Mouse (Mus musculus) heart, embryonic 13.5 days (tissue): ENCODE data around the gene Shroom2. TPM values are rescaled to one million over a fixed set of nuclear protein-coding genes. Genes with fewer than 3 reads are reported as not detected.
A peak's percentile ranks its signal among the peaks of the same experiment; 100 is the strongest.
"Not testable (repeated sequence)": the region's sequence is repeated elsewhere in the genome, so short reads cannot be mapped to it uniquely, and the experiment has no call there.

Experiments
- ATAC-seq: fragments of 200-750 bp; cut with Nextera tagmentation; 2 replicates; pipeline ENCODE4 v1.8.0; 2017; ENCODE audit warnings: moderate TSS enrichment; ENCODE audit not compliant: insufficient number of reproducible peaks, low FRiP score, low TSS enrichment; ENCODE audit errors: extremely low read depth
- H3K27ac ChIP-seq: fragments of 300-500 bp; sonication (generic); replicated peaks from 2 replicates; pipeline ENCODE4 v1.5.1; 2015; ENCODE audit warnings: moderate library complexity, mild to moderate bottlenecking, inconsistent platforms
- H3K27me3 ChIP-seq: fragments of 300-500 bp; sonication (generic); replicated peaks from 2 replicates; pipeline ENCODE4 v1.6.1; 2015; ENCODE audit warnings: mild to moderate bottlenecking, inconsistent platforms
- H3K36me3 ChIP-seq: fragments of 300-500 bp; sonication (generic); 2 replicates; pipeline ENCODE4 v1.6.1; 2015; ENCODE audit warnings: mild to moderate bottlenecking, inconsistent platforms
- H3K4me1 ChIP-seq: fragments of 300-500 bp; sonication (generic); 2 replicates; pipeline ENCODE4 v1.6.1; 2015; ENCODE audit warnings: inconsistent platforms
- H3K4me2 ChIP-seq: fragments of 300-500 bp; sonication (generic); 2 replicates; pipeline ENCODE4 v1.6.1; 2015; ENCODE audit warnings: inconsistent platforms, mild to moderate bottlenecking, moderate library complexity
- H3K4me3 ChIP-seq: fragments of 300-500 bp; sonication (generic); 2 replicates; pipeline ENCODE4 v1.5.1; 2015; ENCODE audit warnings: moderate library complexity, mild to moderate bottlenecking, inconsistent platforms
- H3K9ac ChIP-seq: fragments of 300-500 bp; sonication (generic); 2 replicates; pipeline ENCODE4 v1.6.1; 2015; ENCODE audit warnings: inconsistent platforms, mild to moderate bottlenecking, moderate library complexity
- H3K9me3 ChIP-seq: fragments of 300-500 bp; sonication (generic); 2 replicates; pipeline ENCODE4 v1.6.1; 2016; ENCODE audit warnings: inconsistent platforms
- WGBS: fragments of 180-500 bp; shearing (Covaris S2); methylation state at CpG from one replicate; pipeline ENCODE4 v1.1.7; 2015; ENCODE audit warnings: mixed read lengths; 5-methylcytosine and 5-hydroxymethylcytosine counted together
- polyA plus RNA-seq: library from polyadenylated mRNA; unstranded; fragments of >200 nt; fragmentation: Nextera tagmentation; extraction: Ambion mirVana; gene quantifications from 2 replicates; pipeline ENCODE4 v1.2.1, GENCODE M21; 2015

The Shroom2 gene
- polyA plus RNA-seq, 1 experiment from 2014 or later, result 4.1 TPM

GRCm38 (mm10) chrX:152756293-152756692, 13.0 kb downstream of the Shroom2 start:
- no peak for ATAC-seq
- H3K9me3 ChIP-seq, result no peaks in the 10 kb centered on the region
- H3K36me3 ChIP-seq, result no peaks in the 10 kb centered on the region
- H3K9ac ChIP-seq, result no peak overlapping the region
- H3K27ac ChIP-seq, result no peak overlapping the region
- H3K4me2 ChIP-seq, result no peak overlapping the region
- H3K4me1 ChIP-seq, result no peaks in the 10 kb centered on the region
- 84% methylated on average over 5 of the region's 5 CpGs for WGBS
- no peak overlapping the region for H3K4me3 ChIP-seq
- H3K27me3 ChIP-seq, result no peaks in the 10 kb centered on the region

DNA sequence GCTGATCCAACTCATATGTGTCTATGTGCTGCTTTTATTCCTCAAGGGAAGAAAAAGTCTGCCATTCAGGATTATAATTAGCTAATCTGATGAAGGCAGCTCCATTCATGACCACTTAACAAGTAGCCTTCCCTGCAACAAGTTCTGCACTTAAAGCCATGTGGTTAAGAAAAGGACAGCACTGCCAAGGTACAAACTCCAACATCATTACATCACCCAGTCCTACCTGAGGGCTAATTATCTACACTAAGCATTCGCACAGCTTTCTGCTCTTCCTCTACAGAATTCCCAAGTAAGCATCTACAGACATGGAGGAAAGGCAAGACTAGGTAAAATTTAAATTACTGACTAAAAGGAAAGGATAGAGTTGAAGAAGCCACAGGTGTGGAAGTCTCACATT, 13.4 kb downstream of the Shroom2 start:
- no peak overlapping the region for H3K27ac ChIP-seq
- no peaks in the 10 kb centered on the region for H3K4me1 ChIP-seq
- H3K36me3 ChIP-seq, result no peaks in the 10 kb centered on the region
- H3K4me3 ChIP-seq, result no peak overlapping the region
- H3K9ac ChIP-seq, result no peak overlapping the region
- 86% methylated on average over 1 of the region's 1 CpGs for WGBS
- no peak for ATAC-seq
- H3K27me3 ChIP-seq, result no peaks in the 10 kb centered on the region
- H3K4me2 ChIP-seq, result no peak overlapping the region
- no peaks in the 10 kb centered on the region for H3K9me3 ChIP-seq

DNA sequence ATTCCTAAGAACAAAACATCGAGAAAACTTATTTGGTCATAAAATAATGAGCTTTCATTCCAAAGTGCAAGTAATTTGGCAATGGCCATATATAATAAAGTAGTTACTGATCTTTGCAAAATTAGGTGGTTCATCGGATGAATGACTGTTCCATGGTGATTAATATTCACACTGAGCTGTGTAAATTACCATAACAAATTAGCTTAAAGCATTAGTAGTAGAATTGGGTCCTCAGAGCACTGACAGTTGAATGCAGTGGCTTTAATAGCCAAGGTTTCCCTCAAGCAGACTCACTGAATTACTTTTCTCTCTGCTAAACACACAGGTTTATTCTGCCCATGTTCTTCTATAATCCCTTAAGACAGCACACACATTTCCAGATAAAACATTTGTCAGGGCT, 23.3 kb downstream of the Shroom2 start:
- Histone ChIP-seq H3K4me2 (no peak overlapping the region), H3K36me3 (no peaks in the 10 kb centered on the region), H3K9me3 (no peaks in the 10 kb centered on the region), H3K27me3 (0 out of 2 replicates have a peak, but pooled peaks cover 3% of the 10 kb centered on the region), H3K9ac (no peak overlapping the region), H3K4me1 (peaks cover 7% of the 10 kb centered on the region), H3K27ac (no peak overlapping the region), H3K4me3 (no peak overlapping the region)
- ATAC-seq, result no peak
- WGBS, result 82% methylated on average over 2 of the region's 2 CpGs

DNA sequence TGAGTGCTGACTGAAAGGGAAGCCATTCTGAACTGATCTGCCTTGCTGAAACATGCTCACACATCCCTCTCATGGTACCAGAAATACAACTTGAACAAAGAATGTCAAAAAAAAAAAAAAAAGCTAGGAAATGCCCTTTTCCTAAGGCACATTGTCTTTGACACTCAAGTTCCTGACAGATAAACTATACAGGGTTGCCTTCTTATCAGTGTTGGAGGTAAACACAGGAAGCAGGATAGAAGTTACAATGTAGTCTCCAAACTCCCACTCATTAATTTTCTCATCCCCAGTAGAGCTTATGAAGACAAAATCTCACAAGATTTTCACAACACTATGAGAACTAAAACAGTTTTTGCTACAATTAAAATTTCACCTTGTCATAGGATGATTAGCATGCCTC, 25.6 kb downstream of the Shroom2 start:
- no peak overlapping the region for H3K4me2 ChIP-seq
- H3K9me3 ChIP-seq, result no peaks in the 10 kb centered on the region
- no peak overlapping the region for H3K4me3 ChIP-seq
- ATAC-seq, result no peak
- peak overlapping the region; percentile 42 for H3K27ac ChIP-seq
- H3K4me1 ChIP-seq, result peaks cover 17% of the 10 kb centered on the region
- no peaks in the 10 kb centered on the region for H3K36me3 ChIP-seq
- peaks cover 3% of the 10 kb centered on the region; the same call in 1 of the 2 replicates for H3K27me3 ChIP-seq
- H3K9ac ChIP-seq, result no peak overlapping the region

GRCm38 (mm10) chrX:152738759-152739368, 30.4 kb downstream of the Shroom2 start:
- no peak overlapping the region for H3K27ac ChIP-seq
- H3K9ac ChIP-seq, result no peak overlapping the region
- H3K4me3 ChIP-seq, result no peak overlapping the region
- H3K36me3 ChIP-seq, result no peaks in the 10 kb centered on the region
- H3K4me1 ChIP-seq, result peaks cover 25% of the 10 kb centered on the region
- H3K4me2 ChIP-seq, result no peak overlapping the region
- 66% methylated on average over 4 of the region's 4 CpGs for WGBS
- no peaks in the 10 kb centered on the region for H3K9me3 ChIP-seq
- H3K27me3 ChIP-seq, result peaks cover 3% of the 10 kb centered on the region; the same call in 1 of the 2 replicates
- ATAC-seq, result no peak

DNA sequence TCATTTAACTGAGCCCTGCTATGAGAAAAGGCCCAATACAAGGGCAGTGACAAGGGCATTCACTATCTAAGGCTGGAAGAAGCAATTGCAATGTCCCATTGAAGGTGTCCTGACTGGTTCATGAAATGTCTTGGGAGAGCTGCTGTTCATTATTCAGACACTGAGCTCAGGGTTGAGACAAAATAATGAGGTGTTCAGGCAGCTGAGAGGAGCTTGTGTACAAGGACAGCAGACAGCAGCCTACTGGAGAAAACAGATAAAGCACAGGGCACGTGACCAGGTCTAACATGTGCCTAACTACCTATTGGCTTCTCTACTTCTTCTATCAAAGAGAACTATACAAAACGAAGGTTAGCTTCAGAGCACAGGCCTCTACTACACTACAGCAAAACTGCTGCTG, 31.1 kb downstream of the Shroom2 start:
- H3K27me3 ChIP-seq, result peaks cover 3% of the 10 kb centered on the region; the same call in 1 of the 2 replicates
- no peak for ATAC-seq
- WGBS, result 24% methylated on average over 2 of the region's 2 CpGs
- no peak overlapping the region for H3K9ac ChIP-seq
- H3K36me3 ChIP-seq, result no peaks in the 10 kb centered on the region
- H3K9me3 ChIP-seq, result no peaks in the 10 kb centered on the region
- H3K27ac ChIP-seq, result no peak overlapping the region
- peaks cover 25% of the 10 kb centered on the region for H3K4me1 ChIP-seq
- H3K4me2 ChIP-seq, result no peak overlapping the region
- no peak overlapping the region for H3K4me3 ChIP-seq

DNA sequence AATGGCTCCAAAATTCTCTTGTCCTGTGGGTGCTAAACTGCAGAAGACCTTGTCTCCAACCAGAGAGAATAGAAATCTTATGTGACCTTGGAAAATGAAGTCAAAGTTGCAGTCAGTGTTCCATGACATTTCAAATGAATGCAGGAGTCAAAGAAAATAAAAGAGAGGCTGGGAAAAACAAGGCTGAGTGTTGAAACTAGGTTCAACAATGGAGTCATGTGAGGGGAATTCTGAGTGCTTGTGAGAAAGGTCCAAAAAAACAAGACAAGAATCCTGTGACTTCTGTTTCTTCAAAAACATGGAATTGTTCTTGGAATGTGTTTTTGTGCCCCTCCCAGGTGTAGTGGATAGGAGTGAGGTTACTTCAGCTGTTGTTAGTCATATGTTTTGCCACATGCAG, 34.0 kb downstream of the Shroom2 start:
- Histone ChIP-seq H3K27ac (no peak overlapping the region), H3K9ac (no peak overlapping the region), H3K27me3 (no peaks in the 10 kb centered on the region; the same call in 1 of the 2 replicates), H3K36me3 (no peaks in the 10 kb centered on the region), H3K9me3 (no peaks in the 10 kb centered on the region), H3K4me3 (no peak overlapping the region), H3K4me1 (peaks cover 11% of the 10 kb centered on the region), H3K4me2 (no peak overlapping the region)
- no peak for ATAC-seq

DNA sequence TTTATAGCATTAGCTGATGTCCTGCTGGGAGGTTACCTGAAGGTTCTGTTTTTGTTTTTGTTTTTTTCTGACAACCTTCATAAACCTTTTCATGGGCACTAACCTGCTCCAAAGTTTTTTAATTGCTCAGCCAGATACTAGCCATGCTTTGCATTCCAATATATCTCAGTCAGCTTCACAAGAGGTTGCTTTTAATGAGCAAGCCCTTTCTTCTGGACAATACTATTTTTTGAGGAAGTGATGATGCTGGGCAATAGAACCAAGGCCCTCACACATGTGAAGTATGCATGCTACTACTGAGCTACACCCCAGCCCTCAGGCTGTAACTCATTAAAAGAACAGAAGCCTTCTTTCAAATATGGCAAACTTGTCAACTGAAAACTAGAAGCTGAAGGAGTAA, 52.6 kb downstream of the Shroom2 start:
- Histone ChIP-seq H3K27me3 (no peaks in the 10 kb centered on the region), H3K4me1 (no peaks in the 10 kb centered on the region), H3K4me3 (no peak overlapping the region), H3K4me2 (no peak overlapping the region), H3K9me3 (no peaks in the 10 kb centered on the region), H3K36me3 (no peaks in the 10 kb centered on the region), H3K9ac (no peak overlapping the region), H3K27ac (no peak overlapping the region)
- ATAC-seq, result no peak

DNA sequence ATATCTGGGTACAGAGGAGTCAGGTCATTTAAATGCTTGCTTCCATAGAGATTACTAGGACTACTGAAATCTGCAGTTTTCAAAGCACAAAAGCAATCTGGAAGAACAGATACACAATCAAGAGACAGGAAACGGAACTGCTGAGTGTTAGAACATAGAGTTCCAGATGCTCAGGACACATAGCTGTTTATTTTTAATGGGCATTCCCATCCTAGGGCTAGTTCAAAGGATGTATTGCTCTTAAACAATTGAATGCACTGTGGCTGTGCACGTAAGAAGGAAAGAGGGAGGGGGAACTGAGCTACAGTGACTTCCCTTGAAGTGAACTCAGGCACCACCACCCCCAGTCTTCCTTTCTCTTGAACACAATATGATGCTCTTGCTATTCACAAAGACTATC, 58.5 kb downstream of the Shroom2 start:
- not testable (repeated sequence) for H3K9ac ChIP-seq, H3K36me3 ChIP-seq, H3K27ac ChIP-seq, H3K4me3 ChIP-seq, H3K9me3 ChIP-seq, H3K4me2 ChIP-seq, ATAC-seq, H3K4me1 ChIP-seq, H3K27me3 ChIP-seq
- 44% methylated on average over 2 of the region's 2 CpGs for WGBS

DNA sequence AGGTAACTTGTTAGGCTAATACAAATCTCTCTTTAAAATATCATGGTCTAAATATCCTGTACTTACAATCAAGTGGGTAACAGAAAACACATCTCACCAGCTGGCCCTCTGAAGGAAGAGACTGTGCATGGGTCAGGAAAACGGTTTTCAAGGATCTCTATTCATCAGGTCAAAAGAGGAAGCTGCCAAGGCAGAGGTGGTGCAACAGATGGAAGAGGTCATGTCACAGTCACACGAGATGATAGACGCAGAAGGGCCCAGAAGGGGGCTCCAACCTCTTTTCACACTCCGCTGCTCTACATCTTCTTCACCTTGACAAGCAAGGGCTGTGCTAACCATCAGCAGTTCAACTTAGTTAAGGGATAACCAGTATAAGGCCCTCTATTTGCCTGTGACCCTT, 60.9 kb downstream of the Shroom2 start:
- no peak for ATAC-seq
- Histone ChIP-seq H3K4me3 (no peak overlapping the region), H3K9ac (no peak overlapping the region), H3K27ac (no peak overlapping the region), H3K36me3 (no peaks in the 10 kb centered on the region), H3K4me1 (peaks cover 16% of the 10 kb centered on the region), H3K4me2 (no peak overlapping the region), H3K9me3 (no peaks in the 10 kb centered on the region), H3K27me3 (no peaks in the 10 kb centered on the region; the same call in 1 of the 2 replicates)
- 28% methylated on average over 4 of the region's 4 CpGs for WGBS

GRCm38 (mm10) chrX:152705397-152705796, 63.9 kb downstream of the Shroom2 start:
- H3K9ac ChIP-seq, result no peak overlapping the region
- H3K36me3 ChIP-seq, result no peaks in the 10 kb centered on the region

GRCm38 (mm10) chrX:152703624-152704023, 65.6 kb downstream of the Shroom2 start:
- Histone ChIP-seq H3K4me1 (peaks cover 18% of the 10 kb centered on the region), H3K4me2 (no peak overlapping the region), H3K9ac (no peak overlapping the region), H3K9me3 (no peaks in the 10 kb centered on the region), H3K4me3 (no peak overlapping the region), H3K27ac (no peak overlapping the region), H3K27me3 (peaks cover 8% of the 10 kb centered on the region; the same call in 1 of the 2 replicates), H3K36me3 (no peaks in the 10 kb centered on the region)
- no peak for ATAC-seq
- WGBS, result 33% methylated on average over 1 of the region's 1 CpGs

More at GRCm38 (mm10) chrX:152705397-152705796, 63.9 kb downstream of the Shroom2 start:
- H3K9me3 ChIP-seq, result no peaks in the 10 kb centered on the region
- no peak for ATAC-seq
- 0 out of 2 replicates have a peak overlapping the region, but pooled peaks have one; percentile 11 for H3K4me2 ChIP-seq
- H3K27ac ChIP-seq, result peak overlapping the region; percentile 29; the same call in 1 of the 2 replicates
- H3K27me3 ChIP-seq, result peaks cover 8% of the 10 kb centered on the region; the same call in 1 of the 2 replicates
- H3K4me3 ChIP-seq, result no peak overlapping the region
- peaks cover 22% of the 10 kb centered on the region for H3K4me1 ChIP-seq
- 14% methylated on average over 3 of the region's 3 CpGs for WGBS
